Mouse (Mus musculus) stomach, embryonic 15.5 days (tissue): ENCODE measurements at regions not wholly inside any gene's neighbourhood (a gene's known extent, or its start where the extent isn't known, plus 50 kb on each side); places are given as distances from the start of the nearest gene placed in this dataset.

ENCODE experiments used
- ATAC-seq: fragments of 200-750 bp; cut with Nextera tagmentation; 2 replicates; pipeline ENCODE4 v1.8.0; 2017; ENCODE audit warnings: low read depth, moderate number of reproducible peaks, moderate TSS enrichment; ENCODE audit not compliant: insufficient read depth, low FRiP score
- H3K27ac ChIP-seq: fragments of 300-500 bp; sonication (generic); 2 replicates; pipeline ENCODE4 v1.5.1; 2015; ENCODE audit warnings: mild to moderate bottlenecking, inconsistent platforms
- H3K27me3 ChIP-seq: fragments of 300-500 bp; sonication (generic); replicated peaks from 2 replicates; pipeline ENCODE4 v1.6.1; 2015; ENCODE audit warnings: inconsistent platforms
- H3K36me3 ChIP-seq: fragments of 300-500 bp; sonication (generic); 2 replicates; pipeline ENCODE4 v1.6.1; 2015; ENCODE audit warnings: inconsistent platforms
- H3K4me1 ChIP-seq: fragments of 300-500 bp; sonication (generic); 2 replicates; pipeline ENCODE4 v1.6.1; 2015; ENCODE audit warnings: inconsistent platforms
- H3K4me2 ChIP-seq: fragments of 300-500 bp; sonication (generic); 2 replicates; pipeline ENCODE4 v1.6.1; 2015; ENCODE audit warnings: mild to moderate bottlenecking, inconsistent platforms
- H3K4me3 ChIP-seq: fragments of 300-500 bp; sonication (generic); replicated peaks from 2 replicates; pipeline ENCODE4 v1.5.1; 2015; ENCODE audit warnings: inconsistent platforms
- H3K9ac ChIP-seq: fragments of 300-500 bp; sonication (generic); 2 replicates; pipeline ENCODE4 v1.6.1; 2015; ENCODE audit warnings: inconsistent platforms
- H3K9me3 ChIP-seq: fragments of 300-500 bp; sonication (generic); 2 replicates; pipeline ENCODE4 v1.6.1; 2016; ENCODE audit warnings: inconsistent platforms
- WGBS: fragments of 180-500 bp; shearing (Covaris S2); methylation state at CpG from one replicate; pipeline ENCODE4 v1.1.7; 2015; 5-methylcytosine and 5-hydroxymethylcytosine counted together

- H3K4me2 ChIP-seq, result no peak overlapping the region
- no peaks in the 10 kb centered on the region for H3K9me3 ChIP-seq
- ATAC-seq, result no peak
- no peak overlapping the region for H3K27ac ChIP-seq
- H3K4me1 ChIP-seq, result 0 out of 2 replicates have a peak, but pooled peaks cover 3% of the 10 kb centered on the region
- no peak overlapping the region for H3K4me3 ChIP-seq
- 93% methylated on average over 4 of the region's 4 CpGs for WGBS
- H3K36me3 ChIP-seq, result no peaks in the 10 kb centered on the region
- H3K27me3 ChIP-seq, result no peaks in the 10 kb centered on the region
- no peak overlapping the region for H3K9ac ChIP-seq
Measured at GRCm38 (mm10) chr4:53341181-53341580, 99.0 kb upstream of the Slc44a1 start.

DNA sequence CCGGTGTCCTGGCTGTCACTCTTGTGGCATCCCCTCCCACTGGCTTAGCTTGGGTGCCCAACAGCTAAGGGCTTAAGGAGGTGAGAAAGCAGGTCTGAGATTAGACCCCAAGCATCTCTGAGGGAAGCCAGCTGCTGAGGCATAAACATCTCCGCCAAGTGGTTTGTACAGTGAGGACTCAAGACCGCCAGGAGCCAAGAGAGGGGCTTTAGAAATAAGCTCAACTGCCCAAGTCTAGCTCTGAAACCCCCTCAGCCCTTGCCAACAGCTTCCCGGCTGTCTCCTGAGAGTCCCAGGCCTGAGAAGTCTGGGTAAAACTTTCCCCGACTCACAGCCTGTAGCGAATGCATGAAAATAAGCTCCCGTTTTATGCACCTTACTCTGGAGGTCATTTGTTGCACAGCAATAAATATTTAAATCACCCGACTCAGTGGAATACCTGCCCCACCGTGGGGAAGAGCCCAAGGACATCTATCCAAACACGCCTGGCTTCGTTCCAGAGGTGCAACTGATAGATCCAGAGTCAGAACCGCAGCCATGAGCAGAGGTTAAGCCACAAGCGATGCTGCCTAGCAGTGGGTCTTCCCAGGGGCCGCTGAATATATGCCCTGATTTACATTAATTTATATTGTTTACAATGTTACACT lies 100.1 kb upstream of the Slc44a1 start:
- no peaks in the 10 kb centered on the region for H3K27me3 ChIP-seq
- no peaks in the 10 kb centered on the region for H3K36me3 ChIP-seq
- ATAC-seq, result no peak; the same call in 1 of the 2 replicates
- H3K4me3 ChIP-seq, result no peak overlapping the region
- H3K9ac ChIP-seq, result no peak overlapping the region
- no peaks in the 10 kb centered on the region for H3K9me3 ChIP-seq
- WGBS, result 55% methylated on average over 13 of the region's 14 CpGs
- no peak overlapping the region; the same call in 1 of the 2 replicates for H3K27ac ChIP-seq
- H3K4me1 ChIP-seq, result 0 out of 2 replicates have a peak, but pooled peaks cover 3% of the 10 kb centered on the region
- no peak overlapping the region for H3K4me2 ChIP-seq

GRCm38 (mm10) chr4:53339125-53340020 lies 100.8 kb upstream of the Slc44a1 start:
- H3K27ac ChIP-seq, result no peak overlapping the region
- no peak; the same call in 1 of the 2 replicates for ATAC-seq
- no peaks in the 10 kb centered on the region for H3K9me3 ChIP-seq
- H3K27me3 ChIP-seq, result no peaks in the 10 kb centered on the region
- H3K36me3 ChIP-seq, result no peaks in the 10 kb centered on the region
- no peak overlapping the region for H3K4me3 ChIP-seq
- WGBS, result 53% methylated on average over 12 of the region's 12 CpGs
- H3K9ac ChIP-seq, result no peak overlapping the region
- H3K4me1 ChIP-seq, result 0 out of 2 replicates have a peak, but pooled peaks cover 3% of the 10 kb centered on the region
- H3K4me2 ChIP-seq, result no peak overlapping the region

GRCm38 (mm10) chr4:53338479-53338878 lies 101.7 kb upstream of the Slc44a1 start:
- ATAC-seq, result no peak
- H3K27ac ChIP-seq, result no peak overlapping the region
- no peak overlapping the region for H3K4me2 ChIP-seq
- WGBS, result 73% methylated on average over 4 of the region's 4 CpGs
- no peaks in the 10 kb centered on the region for H3K36me3 ChIP-seq
- no peak overlapping the region for H3K4me3 ChIP-seq
- no peak overlapping the region for H3K9ac ChIP-seq
- H3K4me1 ChIP-seq, result 0 out of 2 replicates have a peak, but pooled peaks cover 3% of the 10 kb centered on the region
- H3K27me3 ChIP-seq, result no peaks in the 10 kb centered on the region
- no peaks in the 10 kb centered on the region for H3K9me3 ChIP-seq

DNA sequence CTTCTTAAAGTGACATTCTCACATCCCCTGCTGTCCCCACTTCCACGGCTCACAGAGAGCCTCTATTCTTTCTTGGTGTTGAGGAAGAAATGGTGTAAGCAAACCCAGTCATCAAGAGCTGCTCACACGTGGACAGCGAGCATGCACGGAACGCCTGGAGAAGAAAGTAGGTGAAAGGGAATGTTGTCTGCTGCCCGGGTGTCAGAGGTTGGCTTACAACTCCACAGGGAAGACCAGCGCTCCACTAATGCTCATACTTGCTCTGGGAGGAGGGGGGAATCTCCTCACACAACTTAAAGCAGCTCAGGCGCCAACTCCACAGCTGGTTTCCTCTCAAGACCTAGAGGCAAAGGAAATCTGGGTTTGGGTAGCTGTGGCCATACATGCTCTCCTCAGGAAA lies 102.4 kb upstream of the Slc44a1 start:
- no peak for ATAC-seq
- 35% methylated on average over 8 of the region's 8 CpGs for WGBS
- H3K4me1 ChIP-seq, result 0 out of 2 replicates have a peak, but pooled peaks cover 3% of the 10 kb centered on the region

DNA sequence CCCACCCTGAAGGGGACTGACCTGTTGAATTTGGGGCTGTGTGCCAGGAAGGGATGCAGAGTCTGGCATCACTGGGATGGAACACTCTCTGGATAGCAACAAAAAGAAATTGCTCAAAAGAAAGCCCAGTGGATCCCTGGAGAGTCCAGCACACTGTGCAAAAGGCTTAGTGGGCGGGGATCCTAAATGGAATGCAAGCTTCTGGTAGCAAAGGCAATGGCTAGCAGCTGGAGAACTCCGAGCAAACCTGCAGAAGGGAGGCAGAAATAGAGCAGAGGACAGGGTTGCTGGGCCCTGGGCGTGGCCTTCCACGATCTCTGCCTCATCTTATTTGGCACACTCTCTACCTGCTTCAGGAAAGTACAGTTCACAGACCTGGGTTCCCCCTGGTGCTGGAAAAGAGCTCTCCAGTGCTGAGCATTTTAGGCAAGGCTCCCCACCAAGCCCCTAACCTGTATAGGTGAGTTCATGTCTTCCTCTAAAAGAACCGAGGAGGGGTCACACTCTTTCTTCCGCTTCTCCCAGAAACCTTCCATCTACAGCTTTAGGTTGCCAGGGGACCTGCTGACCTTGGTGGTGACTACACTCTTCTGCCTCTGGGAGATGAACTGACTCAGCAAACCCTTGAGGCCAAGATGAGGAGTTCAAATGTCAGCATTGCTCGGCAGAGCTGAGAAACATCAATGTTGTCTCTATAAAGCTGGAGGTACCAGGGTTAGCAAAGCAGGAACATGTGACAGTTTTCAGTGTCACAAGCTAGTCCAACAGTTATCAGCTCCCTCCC lies 112.6 kb upstream of the Slc44a1 start:
- Histone ChIP-seq H3K4me1 (no peaks in the 10 kb centered on the region), H3K27ac (no peak overlapping the region), H3K9ac (no peak overlapping the region), H3K36me3 (no peaks in the 10 kb centered on the region), H3K4me3 (no peak overlapping the region), H3K27me3 (no peaks in the 10 kb centered on the region), H3K9me3 (no peaks in the 10 kb centered on the region), H3K4me2 (no peak overlapping the region)
- no peak for ATAC-seq
- 64% methylated on average over 7 of the region's 7 CpGs for WGBS

More for the DNA sequence above, 102.4 kb upstream of the Slc44a1 start:
- no peaks in the 10 kb centered on the region for H3K27me3 ChIP-seq
- H3K4me2 ChIP-seq, result no peak overlapping the region
- H3K9me3 ChIP-seq, result no peaks in the 10 kb centered on the region
- H3K4me3 ChIP-seq, result no peak overlapping the region
- H3K9ac ChIP-seq, result no peak overlapping the region
- H3K27ac ChIP-seq, result no peak overlapping the region
- H3K36me3 ChIP-seq, result no peaks in the 10 kb centered on the region

GRCm38 (mm10) chr4:53323838-53324237 lies 116.4 kb upstream of the Slc44a1 start:
- WGBS, result 65% methylated on average over 4 of the region's 4 CpGs
- Histone ChIP-seq H3K4me1 (no peaks in the 10 kb centered on the region), H3K27ac (no peak overlapping the region), H3K27me3 (no peaks in the 10 kb centered on the region), H3K9ac (no peak overlapping the region), H3K4me3 (no peak overlapping the region), H3K4me2 (no peak overlapping the region), H3K9me3 (no peaks in the 10 kb centered on the region), H3K36me3 (no peaks in the 10 kb centered on the region)
- ATAC-seq, result no peak

- Histone ChIP-seq H3K4me1 (no peaks in the 10 kb centered on the region), H3K36me3 (no peaks in the 10 kb centered on the region), H3K9ac (no peak overlapping the region), H3K27me3 (no peaks in the 10 kb centered on the region), H3K9me3 (no peaks in the 10 kb centered on the region), H3K27ac (no peak overlapping the region), H3K4me2 (no peak overlapping the region), H3K4me3 (no peak overlapping the region)
- no peak for ATAC-seq
- 62% methylated on average over 3 of the region's 3 CpGs for WGBS
Measured at GRCm38 (mm10) chr4:53323195-53323594, 117.0 kb upstream of the Slc44a1 start.

DNA sequence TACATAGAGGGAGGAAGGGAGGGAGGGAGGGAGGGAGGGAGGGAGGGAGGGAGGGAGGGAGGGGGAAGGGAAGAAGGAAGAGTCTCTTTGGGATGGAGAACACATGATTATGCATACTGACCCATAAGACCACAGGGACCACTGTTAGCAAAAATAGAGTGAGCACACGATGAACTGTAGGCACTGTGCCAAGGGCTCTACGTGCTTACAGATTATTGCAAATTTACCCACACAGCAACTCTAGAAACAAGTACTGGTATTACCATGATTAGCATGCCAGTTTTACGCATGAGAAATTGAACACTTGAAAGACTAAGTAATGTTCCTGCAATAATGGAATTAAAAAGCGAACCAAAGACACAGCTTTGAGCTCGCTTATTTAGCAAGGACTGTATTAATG lies 117.7 kb upstream of the Slc44a1 start:
- H3K27me3 ChIP-seq, result no peaks in the 10 kb centered on the region
- no peak for ATAC-seq

GRCm38 (mm10) chr4:53320735-53321449 lies 119.3 kb upstream of the Slc44a1 start:
- Histone ChIP-seq H3K4me1 (peaks cover 7% of the 10 kb centered on the region), H3K4me2 (no peak overlapping the region), H3K9ac (no peak overlapping the region), H3K4me3 (no peak overlapping the region), H3K9me3 (no peaks in the 10 kb centered on the region), H3K36me3 (no peaks in the 10 kb centered on the region), H3K27me3 (no peaks in the 10 kb centered on the region), H3K27ac (no peak overlapping the region)
- no peak for ATAC-seq
- WGBS, result 85% methylated on average over 6 of the region's 6 CpGs

More for the DNA sequence above, 117.7 kb upstream of the Slc44a1 start:
- Histone ChIP-seq H3K36me3 (no peaks in the 10 kb centered on the region), H3K4me3 (no peak overlapping the region), H3K27ac (no peak overlapping the region), H3K4me1 (no peaks in the 10 kb centered on the region), H3K9me3 (no peaks in the 10 kb centered on the region), H3K9ac (no peak overlapping the region), H3K4me2 (no peak overlapping the region)
- 81% methylated on average over 5 of the region's 5 CpGs for WGBS

DNA sequence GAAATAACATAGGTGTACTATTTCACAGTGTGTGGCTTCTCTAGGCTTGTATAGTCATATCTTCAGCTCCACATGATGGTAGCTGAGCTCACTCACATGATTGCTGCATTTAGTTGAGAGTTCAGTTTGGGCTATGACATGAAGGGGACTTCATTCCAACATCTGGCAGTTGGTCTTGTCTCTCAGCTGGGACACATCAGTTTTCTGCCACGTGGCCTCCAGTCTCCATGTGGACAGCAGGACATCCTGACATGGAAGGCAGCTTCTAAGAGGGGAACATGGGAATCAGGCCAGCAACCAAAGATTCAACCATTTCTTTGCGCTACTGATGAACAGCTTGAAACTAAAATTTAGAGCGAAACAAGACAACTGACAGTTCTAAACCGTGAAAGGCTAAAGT lies 121.2 kb upstream of the Slc44a1 start:
- no peak overlapping the region for H3K4me2 ChIP-seq
- H3K9me3 ChIP-seq, result no peaks in the 10 kb centered on the region
- no peaks in the 10 kb centered on the region for H3K36me3 ChIP-seq
- no peak for ATAC-seq
- H3K4me3 ChIP-seq, result no peak overlapping the region
- no peaks in the 10 kb centered on the region for H3K27me3 ChIP-seq
- H3K27ac ChIP-seq, result no peak overlapping the region
- peaks cover 16% of the 10 kb centered on the region for H3K4me1 ChIP-seq
- H3K9ac ChIP-seq, result no peak overlapping the region
- 68% methylated on average over 4 of the region's 4 CpGs for WGBS
